ENCODE assay signal across 7 mouse cellular contexts in genomic region chr6:6577741-6578284, GRCm38 (mm10). TPM values are rescaled to one million over a fixed set of nuclear protein-coding genes. Genes with fewer than 3 reads are reported as not detected.
DNase-seq lines count a peak whose midpoint lies in the region; ATAC-seq and TF ChIP-seq lines count a peak whose summit lies in the region.

No protein-coding gene starts in this region.

- H3ac ChIP-seq in myocyte (ENCODE audit: control insufficient read depth, insufficient read length), result peak overlapping the region; percentile 99

- H3K9ac ChIP-seq in ES-Bruce4 (ENCODE audit: low read depth, poor library complexity, severe bottlenecking), result peak overlapping the region; percentile 96
- peak overlapping the region; percentile 98 for H3K9ac ChIP-seq in limb, embryonic 12.5 days (replicated peaks)

- peak overlapping the region; percentile 4; the same call in 1 of the 2 replicates for H3K27ac ChIP-seq in ES-Bruce4 (ENCODE audit: insufficient read depth, low read length)
- peak overlapping the region; percentile 94 for H3K27ac ChIP-seq in limb, embryonic 12.5 days

- ATAC-seq in limb, embryonic 12.5 days (ENCODE audit: insufficient number of reproducible peaks, insufficient read depth, low FRiP score, low TSS enrichment, low read depth), result peak; percentile 61

- no peaks in the 10 kb centered on the region for H3K27me3 ChIP-seq in ES-Bruce4 (ENCODE audit: control insufficient read depth, insufficient read depth, low read length, poor library complexity, severe bottlenecking)
- no peaks in the 10 kb centered on the region for H3K27me3 ChIP-seq in erythroblast, embryonic 14.5 days (ENCODE audit: control insufficient read depth)
- H3K27me3 ChIP-seq in limb, embryonic 12.5 days, result no peaks in the 10 kb centered on the region
- no peaks in the 10 kb centered on the region for H3K27me3 ChIP-seq in myocyte (ENCODE audit: control insufficient read depth, insufficient read depth, insufficient read length)

- DNase-seq in B cell, adult 2 months, result peak; percentile 14 to 19
- no peak for DNase-seq in right cerebral cortex, postnatal 10 days (ENCODE audit: low spot score in 2 of 2)
- DNase-seq in retina, postnatal 1 day, result no peak

- peaks cover 1% of the 10 kb centered on the region for H3K4me1 ChIP-seq in ES-Bruce4 (ENCODE audit: control insufficient read depth, insufficient read depth, low read length)
- H3K4me1 ChIP-seq in erythroblast, embryonic 14.5 days (ENCODE audit: control insufficient read depth), result peaks cover 10% of the 10 kb centered on the region
- peaks cover 11% of the 10 kb centered on the region for H3K4me1 ChIP-seq in limb, embryonic 12.5 days (replicated peaks)

- peak overlapping the region; percentile 97 for H3K4me3 ChIP-seq in ES-Bruce4 (ENCODE audit: low read depth, low read length)
- H3K4me3 ChIP-seq in erythroblast, embryonic 14.5 days (replicated peaks), result peak overlapping the region; percentile 86
- H3K4me3 ChIP-seq in limb, embryonic 12.5 days (replicated peaks), result peak overlapping the region; percentile 95
- peak overlapping the region; percentile 79 for H3K4me3 ChIP-seq in myocyte

- no peak for TF ChIP-seq EP300 in ES-Bruce4 (IDR thresholded peaks at IDR 0.05; ENCODE audit: insufficient read depth, low read depth, low read length)

- TF ChIP-seq POLR2A in ES-Bruce4 (IDR thresholded peaks at IDR 0.05; ENCODE audit: insufficient read depth, low read length), result no peak
- TF ChIP-seq POLR2A in myocyte (IDR thresholded peaks at IDR 0.05; ENCODE audit: insufficient read length, low read depth), result no peak

- H3K79me2 ChIP-seq in myocyte (ENCODE audit: control insufficient read depth, insufficient read depth), result peaks cover 52% of the 10 kb centered on the region

- 6% methylated on average over 17 of the region's 17 CpGs for WGBS in limb, embryonic 12.5 days

- no peaks in the 10 kb centered on the region for H3K36me3 ChIP-seq in ES-Bruce4 (ENCODE audit: control insufficient read depth, insufficient read depth, low read length, poor library complexity, severe bottlenecking)
- peaks cover 8% of the 10 kb centered on the region for H3K36me3 ChIP-seq in erythroblast, embryonic 14.5 days (ENCODE audit: control insufficient read depth)
- H3K36me3 ChIP-seq in limb, embryonic 12.5 days, result peaks cover 8% of the 10 kb centered on the region
- H3K36me3 ChIP-seq in myocyte (ENCODE audit: control insufficient read depth, insufficient read depth), result no peaks in the 10 kb centered on the region

- H3K4me2 ChIP-seq in limb, embryonic 12.5 days, result peak overlapping the region; percentile 62
- peak overlapping the region; percentile 81 for H3K4me2 ChIP-seq in myocyte (ENCODE audit: low read depth)

- H3K9me3 ChIP-seq in ES-Bruce4 (replicated peaks; ENCODE audit: control insufficient read depth, insufficient read depth, low read length, poor library complexity, severe bottlenecking), result no peaks in the 10 kb centered on the region
- no peaks in the 10 kb centered on the region for H3K9me3 ChIP-seq in erythroblast, embryonic 14.5 days (ENCODE audit: control insufficient read depth, low read length)
- H3K9me3 ChIP-seq in limb, embryonic 12.5 days, result no peaks in the 10 kb centered on the region

- TF ChIP-seq CTCF in ES-Bruce4 (IDR thresholded peaks at IDR 0.05; ENCODE audit: low read depth, low read length), result no peak

TF ChIP-seq in myocyte, 11 proteins besides CTCF, POLR2A, EP300 and RAD21:
- no peak for TF ChIP-seq TCF12 (IDR thresholded peaks at IDR 0.05; ENCODE audit: insufficient read depth, poor library complexity, severe bottlenecking)
- TF ChIP-seq TCF3 (IDR thresholded peaks at IDR 0.05; ENCODE audit: insufficient read length, low read depth), result no peak
- TF ChIP-seq MYOD1 (IDR thresholded peaks at IDR 0.05; ENCODE audit: control insufficient read depth in 1 of 3, insufficient read length in 2 of 3, low read depth in 2 of 3), result no peak
- no peak for TF ChIP-seq MYOG (IDR thresholded peaks at IDR 0.05; ENCODE audit: control insufficient read depth in 1 of 3, insufficient read depth in 1 of 3, insufficient read length in 2 of 3, low read depth in 2 of 3)
- no peak for TF ChIP-seq MAX (IDR thresholded peaks at IDR 0.05; ENCODE audit: low read depth)
- no peak for TF ChIP-seq USF1 (IDR thresholded peaks at IDR 0.05; ENCODE audit: low read depth)

RNA-seq across cellular contexts. Expression of gene Sem1, which starts 0.7 kb away (rescaled TPM):
- polyA plus RNA-seq in ES-Bruce4 (2011; ENCODE audit: insufficient read depth, insufficient read length, low read depth, missing spikeins) (111 and 114 TPM in 2 replicates), myocyte (2012; fragmentation: generic; extraction: Trizol) (112 TPM)
- polyA plus RNA-seq in erythroblast, embryonic 14.5 days (2012), result 6.2 and 7.9 TPM in 2 replicates
- 311 and 332 TPM in 2 replicates for polyA plus RNA-seq in limb, embryonic 12.5 days (2016; fragmentation: Nextera tagmentation; extraction: Ambion mirVana)

Comparison
In these comparisons a context has a peak if more than half of its experiments do, and no peak if none do; other contexts are left out.
1. DNase-seq: peak in B cell, adult 2 months (2 of 2); none in right cerebral cortex, postnatal 10 days (0 of 2) and retina, postnatal 1 day (single experiment).
2. RNA of gene Sem1, which starts 0.7 kb away (polyA plus RNA-seq): 311 to 332 TPM in limb, embryonic 12.5 days, 111 to 114 TPM in ES-Bruce4 and 112 TPM in myocyte (single experiment); 6.2 to 7.9 TPM in erythroblast, embryonic 14.5 days; every median in the first group is over 10 times any median in the second.
3. Peak in every context shown above with its lines, with median percentiles within 50 percentile points of each other: H3K4me3 ChIP-seq.